ENCODE assay signal across 12 mouse cellular contexts in genomic region chr19:42756671-42757070, GRCm38 (mm10).
"Had no signal": no experiment of that assay in that cellular context is flagged by ENCODE, and none has a peak within 500 bp of the region (broad histone marks: within the 10 kb centered on the region; RNA-seq: fewer than 3 reads in every experiment).

No protein-coding gene starts in this region.

- DNase-seq: kidney, adult 8-10 months; kidney, postnatal 25 days; midbrain, embryonic 14.5 days; thymus, postnatal 4 days had no signal

- H3K36me3 ChIP-seq: liver, embryonic 15.5 days; lung, embryonic 15.5 days had no signal

- H3K27me3 ChIP-seq: liver, embryonic 15.5 days; lung, embryonic 15.5 days had no signal

- H3K4me2 ChIP-seq: liver, embryonic 11.5 days; liver, embryonic 15.5 days; lung, embryonic 15.5 days; neural tube, embryonic 12.5 days had no signal

- H3K4me3 ChIP-seq: left cerebral cortex, adult 2 months; limb, embryonic 10.5 days; liver, embryonic 15.5 days; lung, embryonic 15.5 days; midbrain, embryonic 10.5 days; neural tube, embryonic 12.5 days had no signal

- H3K9me3 ChIP-seq: limb, embryonic 10.5 days; liver, embryonic 15.5 days; lung, embryonic 15.5 days; midbrain, embryonic 10.5 days; neural tube, embryonic 12.5 days had no signal

- H3K27ac ChIP-seq: left cerebral cortex, adult 2 months; liver, embryonic 15.5 days; lung, embryonic 15.5 days; neural tube, embryonic 12.5 days; stomach, postnatal 0 days had no signal

- H3K9ac ChIP-seq: liver, embryonic 15.5 days; lung, embryonic 15.5 days; neural tube, embryonic 12.5 days had no signal
